Comparison of ENCODE assay signal across 8 mouse cellular contexts in genomic region chr9:14698582-14699287, GRCm38 (mm10). TPM values are rescaled to one million over a fixed set of nuclear protein-coding genes. Genes with fewer than 3 reads are reported as not detected.
A peak's percentile ranks its signal among the peaks of the same experiment; 100 is the strongest.
DNase-seq lines count a peak whose midpoint lies in the region; ATAC-seq lines count a peak whose summit lies in the region.

No protein-coding gene starts in this region.

- H3K4me2 ChIP-seq in intestine, embryonic 14.5 days (ENCODE audit: low read length), result no peak overlapping the region

- H3K36me3 ChIP-seq in intestine, embryonic 14.5 days (ENCODE audit: control insufficient read depth, insufficient read depth, low read length), result no peaks in the 10 kb centered on the region

- H3K9me3 ChIP-seq in intestine, embryonic 14.5 days (ENCODE audit: control insufficient read depth, low read length), result no peaks in the 10 kb centered on the region

- no peak overlapping the region for H3K4me3 ChIP-seq in intestine, embryonic 14.5 days (ENCODE audit: low read depth, low read length)

- intact Hi-C loops in left cerebral cortex, postnatal 10 days (cut with DNase I), result loop anchor here (2.0 to 10.0 kb wide), 2 partner anchors 176 to 1464 kb away; no protein-coding TSS in a partner anchor

- peak; percentile 84 to 88 for DNase-seq in adrenal gland, adult 18-20 months (ENCODE audit: low spot score in 2 of 2)
- DNase-seq in embryo, embryonic 11 days, result peak; percentile 87
- peak; percentile 71 for DNase-seq in gastrocnemius, postnatal 25 days
- peak; percentile 99 for DNase-seq in intestine, embryonic 14.5 days (ENCODE audit: low spot score)
- DNase-seq in left cerebral cortex, postnatal 10 days (ENCODE audit: extremely low spot score in 1 of 2, low spot score in 2 of 2), result peak; percentile 87 to 92
- DNase-seq in mesoderm, embryonic 11.5 days (ENCODE audit: low read depth, low spot score), result peak; percentile 88
- peak; percentile 81 to 86 for DNase-seq in right cerebral cortex, postnatal 36 days (ENCODE audit: low spot score in 2 of 2)
- DNase-seq in urinary bladder, postnatal 4 days (ENCODE audit: low spot score in 2 of 2), result peak; percentile 81 to 92

- peak; percentile 90 for ATAC-seq in intestine, embryonic 14.5 days (replicated peaks; ENCODE audit: low FRiP score, low TSS enrichment, low read depth)

- H3K27me3 ChIP-seq in intestine, embryonic 14.5 days (replicated peaks; ENCODE audit: control insufficient read depth, insufficient read depth, low read length), result no peaks in the 10 kb centered on the region

- WGBS in intestine, embryonic 14.5 days, result 56% methylated on average over 12 of the region's 12 CpGs

- no peaks in the 10 kb centered on the region for H3K4me1 ChIP-seq in intestine, embryonic 14.5 days (replicated peaks; ENCODE audit: control insufficient read depth, insufficient read depth, low read length)

- H3K9ac ChIP-seq in intestine, embryonic 14.5 days (ENCODE audit: low read length), result no peak overlapping the region

- no peak overlapping the region for H3K27ac ChIP-seq in intestine, embryonic 14.5 days (ENCODE audit: low read depth)

RNA-seq across cellular contexts. Expression of gene Piwil4, which starts 41.8 kb away (rescaled TPM):
- under 1 TPM in 1 of 2 experiments, not detected in 1; 0.19 TPM for total RNA-seq in adrenal gland, adult 18-20 months (2021)
- not detected for total RNA-seq in gastrocnemius, postnatal 25 days (2021)
- 0.13 and 0.49 TPM in 2 replicates for polyA plus RNA-seq in intestine, embryonic 14.5 days (2014; fragmentation: Nextera tagmentation; extraction: Ambion mirVana)
- total RNA-seq in left cerebral cortex, postnatal 10 days (2021), result under 1 TPM in 1 of 2 experiments, not detected in 1; 0.10 TPM

RNA-seq across cellular contexts. Expression of gene Fut4, which starts 53.5 kb away (rescaled TPM):
- under 1 TPM; 0.53 to 0.77 TPM for total RNA-seq in adrenal gland, adult 18-20 months (2021)
- under 1 TPM; 0.15 to 0.35 TPM for total RNA-seq in gastrocnemius, postnatal 25 days (2021)
- 6.5 and 6.7 TPM in 2 replicates for polyA plus RNA-seq in intestine, embryonic 14.5 days (2014; fragmentation: Nextera tagmentation; extraction: Ambion mirVana)
- total RNA-seq in left cerebral cortex, postnatal 10 days (2021), result under 1 TPM; 0.49 to 0.54 TPM

RNA-seq across cellular contexts. Expression of gene Amotl1, which starts 53.9 kb away (rescaled TPM):
- total RNA-seq in adrenal gland, adult 18-20 months (2021), result 10 to 100 TPM; 30.3 to 45.1 TPM
- 100 to 1,000 TPM; 221 to 341 TPM for total RNA-seq in gastrocnemius, postnatal 25 days (2021)
- polyA plus RNA-seq in intestine, embryonic 14.5 days (2014; fragmentation: Nextera tagmentation; extraction: Ambion mirVana), result 22.4 and 23.6 TPM in 2 replicates
- total RNA-seq in left cerebral cortex, postnatal 10 days (2021), result 10 to 100 TPM; 12.9 to 13.9 TPM

Comparison
In these comparisons a context has a peak if more than half of its experiments do, and no peak if none do; other contexts are left out.
1. RNA of gene Amotl1, which starts 53.9 kb away (total RNA-seq): 221 to 341 TPM in gastrocnemius, postnatal 25 days; 30.3 to 45.1 TPM in adrenal gland, adult 18-20 months and 12.9 to 13.9 TPM in left cerebral cortex, postnatal 10 days; every median in the first group is over 4 times any median in the second.
2. Peak in every context shown above with its lines, with median percentiles within 50 percentile points of each other: DNase-seq.